Mouse (Mus musculus): ENCODE results near the gene Ly75. TPM values are rescaled to one million over a fixed set of nuclear protein-coding genes. Genes with fewer than 3 reads are reported as not detected.

Gene Ly75
- total RNA-seq (2022): 1 to 10 TPM in 2 of 4 experiments, under 1 TPM in 2; 0.84 to 1.1 (median 0.99) TPM

GRCm38 (mm10) chr2:60382858-60383669 lies at the start of gene Ly75:
Gene Ly75, minus strand, starts transcription at chr2:60383303.
- DNase-seq (ENCODE audit: low spot score in 2 of 2): peak; percentile 21 to 27

DNA sequence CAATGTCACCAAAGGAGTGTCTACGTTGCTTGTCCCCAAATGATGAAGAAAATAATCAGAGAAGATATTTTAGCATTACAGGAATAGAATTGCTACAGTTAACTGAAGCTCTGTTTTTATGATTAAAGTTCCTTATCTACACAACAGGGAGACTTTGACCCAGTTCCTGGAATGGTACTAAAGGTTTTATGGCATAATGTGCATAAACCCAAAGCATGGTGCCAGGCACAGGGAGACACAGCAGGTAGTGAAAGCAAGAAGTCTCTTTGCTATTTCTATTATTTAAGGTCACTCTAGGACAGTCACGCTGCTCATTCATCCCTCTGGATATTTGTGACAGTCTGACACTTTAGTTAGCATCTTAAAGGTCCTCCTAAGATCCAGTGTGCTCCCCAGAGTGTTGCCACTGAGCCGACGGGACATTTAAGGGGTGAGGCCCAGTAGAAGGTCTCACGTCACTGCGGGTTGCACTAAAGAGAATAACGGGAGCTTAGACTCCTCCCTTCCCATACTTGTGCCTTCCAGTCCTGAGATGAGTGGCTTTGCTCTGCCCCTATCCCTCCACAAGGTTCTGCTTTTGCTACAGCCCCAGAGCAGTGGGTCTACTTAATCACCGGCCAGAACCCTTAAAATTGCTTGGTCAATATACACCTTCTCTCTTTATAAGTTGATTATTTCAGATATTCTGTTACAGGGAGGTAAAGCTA lies 47.4 kb upstream of the Ly75 start:
- no peak for DNase-seq (ENCODE audit: low spot score in 2 of 2)

DNA sequence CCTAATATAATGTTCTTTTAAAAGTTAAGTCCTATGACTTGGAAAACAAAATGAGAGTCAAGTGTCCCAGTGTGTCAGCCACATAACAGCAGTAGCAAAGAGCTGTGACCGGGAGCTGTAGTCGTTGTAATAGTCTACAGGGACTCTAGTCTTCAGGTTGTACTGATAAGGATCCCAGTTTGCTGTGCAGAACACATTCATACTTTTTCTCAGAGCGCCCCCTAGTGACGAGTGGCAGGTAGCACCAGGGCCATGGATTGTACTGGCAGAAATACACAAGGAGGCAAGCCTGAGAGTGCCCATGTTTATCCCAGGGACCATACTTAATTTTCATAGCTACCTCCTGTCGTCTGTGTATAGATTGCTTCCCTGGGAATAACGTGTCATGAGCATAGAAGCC lies 35.0 kb upstream of the Ly75 start:
- peak; percentile 17 to 23 for DNase-seq (ENCODE audit: low spot score in 2 of 2)

GRCm38 (mm10) chr2:60414334-60414733 lies 31.2 kb upstream of the Ly75 start:
- no peak for DNase-seq (ENCODE audit: low spot score in 2 of 2)

DNA sequence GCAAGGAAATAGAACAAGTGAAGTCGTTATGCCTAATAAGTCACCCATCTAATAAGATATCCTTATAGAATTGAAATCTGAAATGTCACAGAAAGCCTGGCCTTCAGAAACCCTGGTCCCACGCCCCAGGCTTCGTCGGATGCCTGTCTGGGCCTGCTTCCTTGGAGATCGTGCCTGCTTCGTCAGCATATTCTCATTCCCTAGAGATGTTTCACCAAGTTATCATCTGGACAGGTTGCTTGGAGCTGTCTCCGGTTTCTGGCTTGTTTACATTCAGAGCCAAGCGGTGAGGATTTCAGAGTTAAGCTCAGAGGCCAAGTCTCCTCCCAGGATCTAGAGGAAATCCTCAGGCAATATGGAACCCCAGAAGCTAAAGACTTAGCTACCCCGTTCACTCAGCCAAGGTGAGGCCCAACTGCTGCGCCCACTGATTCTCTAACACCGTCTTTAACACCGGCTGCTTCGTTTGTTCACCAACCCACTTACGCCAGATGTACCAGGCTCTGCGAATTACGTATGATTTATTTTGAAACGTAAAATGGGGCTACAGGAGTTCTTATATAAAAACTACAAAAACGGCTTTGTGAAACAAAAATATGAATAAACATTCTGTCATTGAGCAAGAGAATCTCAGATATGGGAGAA lies 30.0 kb upstream of the Ly75 start:
- DNase-seq (ENCODE audit: low spot score in 2 of 2): peak in 1 of 2 experiments; percentile 51

DNA sequence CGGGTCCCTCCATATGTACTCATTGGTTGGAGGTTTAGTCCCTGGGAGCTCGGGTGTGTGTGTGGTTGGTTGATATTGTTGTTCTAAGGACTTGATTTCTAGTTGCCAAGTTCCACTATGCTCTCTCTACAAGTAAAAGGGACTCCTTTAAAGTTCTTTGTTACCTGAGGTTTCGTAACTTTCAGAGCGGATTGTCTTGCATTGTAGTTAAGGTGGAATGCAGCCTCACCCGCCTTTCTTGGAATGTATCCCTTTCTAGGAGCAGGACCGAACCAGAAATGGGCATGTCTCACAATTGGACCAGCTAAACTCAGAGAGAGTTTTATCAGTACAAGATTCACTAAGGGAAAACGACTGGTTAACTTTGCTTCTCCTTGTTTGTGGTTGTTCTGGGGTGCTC lies 28.1 kb upstream of the Ly75 start:
- no peak for DNase-seq (ENCODE audit: low spot score in 2 of 2)

GRCm38 (mm10) chr2:60409989-60410763 lies 27.1 kb upstream of the Ly75 start:
- DNase-seq (ENCODE audit: low spot score in 2 of 2): no peak

DNA sequence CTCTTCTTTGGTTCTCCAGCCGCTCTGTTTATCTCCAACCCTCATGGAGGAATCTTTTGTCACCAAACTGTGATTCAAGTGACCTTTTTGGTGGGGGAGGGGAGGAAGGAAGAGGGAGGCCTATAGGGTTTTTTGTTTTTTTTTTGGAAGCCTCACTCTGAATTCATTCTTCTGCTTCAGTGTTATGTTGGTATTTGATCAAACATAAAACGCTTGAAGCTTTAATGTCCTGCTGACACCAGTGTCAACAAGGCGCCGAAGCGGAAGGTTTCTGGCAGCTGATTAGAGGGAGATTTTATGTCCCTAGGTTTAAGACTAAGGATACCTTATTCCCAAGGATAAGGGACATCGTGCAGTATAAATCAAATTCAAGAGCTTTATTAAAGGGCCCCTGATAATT lies 26.1 kb upstream of the Ly75 start:
- DNase-seq (ENCODE audit: low spot score in 2 of 2): no peak

- DNase-seq (ENCODE audit: low spot score in 2 of 2): no peak
These were observed 24.3 kb upstream of the Ly75 start for GRCm38 (mm10) chr2:60407387-60407786.

GRCm38 (mm10) chr2:60405431-60405830 lies 22.3 kb upstream of the Ly75 start:
- no peak for DNase-seq (ENCODE audit: low spot score in 2 of 2)

DNA sequence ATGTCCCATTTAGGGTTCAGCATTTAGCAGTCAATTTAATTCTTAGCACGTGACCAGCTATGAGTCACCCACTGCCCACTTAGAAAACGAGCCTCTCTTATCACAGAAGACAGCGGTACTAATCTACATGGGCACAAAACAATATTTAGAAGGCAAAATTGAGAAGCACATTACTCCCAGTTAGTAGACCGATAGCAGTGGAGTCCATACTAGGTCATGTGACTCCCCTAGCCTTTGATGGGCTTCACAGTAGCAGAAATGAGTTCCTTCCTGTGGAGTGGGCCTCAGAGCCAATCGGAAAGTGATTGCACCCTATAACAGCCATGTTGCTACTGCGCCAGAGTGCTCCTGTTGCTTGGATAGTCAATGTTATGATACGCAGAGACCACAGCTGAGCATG lies 21.7 kb upstream of the Ly75 start:
- DNase-seq (ENCODE audit: low spot score in 2 of 2): no peak

DNA sequence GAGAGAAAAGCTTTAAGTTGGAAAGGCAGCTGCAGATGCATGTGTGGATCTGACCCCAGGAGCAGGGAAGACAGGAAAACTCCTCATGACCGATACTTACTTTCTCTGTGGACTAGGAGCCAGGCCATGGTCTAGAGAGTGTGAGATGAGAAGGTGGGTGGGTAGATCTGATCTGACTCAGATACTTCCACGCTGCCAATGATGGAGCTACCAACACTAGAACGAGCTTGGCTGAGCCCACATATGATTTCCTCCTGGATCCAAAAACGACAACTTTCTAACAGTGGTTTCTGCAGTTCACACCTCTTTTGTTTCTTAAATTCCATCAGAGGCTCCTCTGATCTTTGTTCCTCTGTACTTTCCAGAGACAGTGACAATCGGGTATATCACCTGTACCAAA lies 18.6 kb upstream of the Ly75 start:
- no peak for DNase-seq (ENCODE audit: low spot score in 2 of 2)

- no peak for DNase-seq (ENCODE audit: low spot score in 2 of 2)
These were observed 10.7 kb upstream of the Ly75 start for GRCm38 (mm10) chr2:60393786-60394185.

DNA sequence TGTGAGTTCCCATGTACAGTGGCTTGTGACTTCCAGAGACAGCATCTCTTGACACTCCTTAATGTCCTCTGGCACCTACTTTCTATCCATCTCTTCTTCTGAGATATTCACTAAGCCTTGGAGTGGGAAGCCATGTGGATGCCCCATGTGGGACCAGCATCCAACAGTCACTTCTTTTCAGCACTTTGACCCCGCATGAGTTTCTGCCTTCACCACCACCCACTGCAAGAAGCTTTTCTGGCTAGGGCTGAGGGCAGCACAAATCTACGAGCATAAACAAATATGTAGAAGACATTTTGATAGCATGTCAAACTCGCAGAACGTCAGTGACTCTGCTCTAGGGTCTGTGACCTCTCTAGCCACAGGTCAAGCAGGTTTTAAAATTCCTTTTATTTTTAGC lies 9.2 kb upstream of the Ly75 start:
- DNase-seq (ENCODE audit: low spot score in 2 of 2): no peak

GRCm38 (mm10) chr2:60387363-60387762 lies 4.3 kb upstream of the Ly75 start:
- no peak for DNase-seq (ENCODE audit: low spot score in 2 of 2)

- no peak for DNase-seq (ENCODE audit: low spot score in 2 of 2)
These were observed 3.7 kb upstream of the Ly75 start for GRCm38 (mm10) chr2:60386835-60387234.

DNA sequence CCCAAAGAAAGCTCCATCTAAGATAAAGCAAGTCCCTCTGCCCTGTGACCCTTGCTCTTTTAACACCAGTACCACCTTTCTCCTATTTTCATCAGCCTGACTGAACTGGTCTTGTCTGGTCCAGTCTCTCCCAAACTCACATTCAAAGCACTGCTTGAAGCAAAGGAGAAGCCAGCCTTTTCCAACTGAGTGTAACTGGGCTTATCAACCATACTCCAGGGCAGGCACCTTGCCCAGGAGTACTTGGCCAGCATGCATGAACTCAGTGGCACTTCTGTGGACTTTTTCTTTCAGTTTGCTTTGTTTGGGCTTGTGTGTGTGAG lies 1.6 kb upstream of the Ly75 start:
- DNase-seq (ENCODE audit: low spot score in 2 of 2): no peak

- no peak for DNase-seq (ENCODE audit: low spot score in 2 of 2)
These were observed 1.1 kb upstream of the Ly75 start for GRCm38 (mm10) chr2:60384083-60384762.

DNA sequence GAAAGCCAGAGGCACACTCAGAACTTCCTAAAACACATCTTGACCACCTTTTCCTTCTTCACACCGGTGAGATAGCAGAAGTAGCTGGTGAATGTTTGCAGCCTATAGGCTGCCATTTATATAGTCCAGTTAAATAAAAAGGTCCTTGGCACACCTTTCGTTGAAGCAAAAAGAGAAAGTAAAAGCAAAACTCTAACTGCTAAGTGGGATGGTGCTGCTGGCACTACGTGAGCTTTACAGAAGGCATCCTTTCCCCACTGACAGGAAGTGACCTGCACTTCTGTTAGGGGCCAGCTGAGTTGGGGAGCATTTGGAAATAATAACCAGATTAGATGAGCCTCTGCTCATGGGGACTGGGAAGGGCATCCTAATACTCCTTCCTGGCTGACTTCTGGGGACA lies 757 bp downstream of the Ly75 start:
- DNase-seq (ENCODE audit: low spot score in 2 of 2): no peak

GRCm38 (mm10) chr2:60377260-60377659 lies 5.8 kb downstream of the Ly75 start:
- DNase-seq (ENCODE audit: low spot score in 2 of 2): no peak

DNA sequence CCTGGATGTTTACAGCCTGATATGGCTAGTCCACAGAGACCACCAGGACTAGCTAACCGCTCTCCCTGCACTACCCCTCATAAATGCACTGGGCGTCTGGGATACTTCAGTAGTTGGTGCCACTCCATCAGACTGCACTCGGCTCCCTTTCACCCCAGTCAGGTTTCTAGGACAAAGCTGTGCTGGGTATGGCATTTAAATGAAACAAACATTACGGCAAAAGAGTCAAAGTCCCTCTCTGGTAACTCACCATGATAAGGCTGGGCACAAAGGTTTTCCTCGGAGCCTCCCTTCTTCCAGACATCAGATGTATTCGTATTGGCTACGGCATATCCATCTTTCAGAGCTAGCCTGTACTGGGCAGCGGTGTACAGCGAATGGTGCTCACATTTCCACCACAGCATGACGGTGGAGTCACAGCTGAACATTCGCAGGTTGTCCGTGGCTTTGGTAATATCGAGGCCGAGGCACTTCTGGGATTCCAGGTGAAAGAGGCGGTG lies 7.4 kb downstream of the Ly75 start:
- no peak for DNase-seq (ENCODE audit: low spot score in 2 of 2)
